Mouse (Mus musculus): ENCODE measurements around the gene Cotl1. TPM values are rescaled to one million over a fixed set of nuclear protein-coding genes. Genes with fewer than 3 reads are reported as not detected.

Cotl1 gene
- polyA plus RNA-seq, 1 experiment = 264 TPM

DNA sequence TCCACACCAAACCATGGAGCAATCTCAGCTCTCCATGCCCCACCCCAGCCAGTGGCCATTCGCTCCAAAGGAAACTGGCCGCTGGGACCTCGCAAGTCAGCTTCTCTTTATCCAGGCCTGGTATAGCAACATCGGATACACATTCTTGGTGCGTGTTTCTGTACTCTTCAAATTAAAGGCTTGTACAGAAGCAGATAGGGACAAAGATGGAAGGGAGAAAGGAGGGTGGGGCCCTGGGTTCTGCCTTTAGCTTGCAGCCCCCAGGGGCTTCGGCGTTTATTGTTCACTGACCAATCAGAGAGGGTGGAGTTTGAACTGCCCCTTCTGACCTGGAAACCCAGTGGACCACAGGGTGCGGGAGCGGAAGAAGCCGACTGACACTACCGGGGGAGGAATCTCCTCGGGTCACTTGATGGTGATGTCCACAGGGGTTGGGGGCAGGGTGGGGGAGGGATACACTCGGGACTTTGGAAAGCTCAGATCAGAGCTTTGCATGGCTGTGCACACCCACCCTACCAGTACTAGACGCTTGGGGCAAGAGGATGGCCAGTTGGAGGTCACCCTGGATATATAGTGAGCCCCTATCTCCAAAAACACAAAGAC, 824 bp downstream of the Cotl1 start:
- TF ChIP-seq POLR2A (IDR thresholded peaks at IDR 0.05; ENCODE audit: low read depth, low read length) = no peak
- TF ChIP-seq CTCF (IDR thresholded peaks at IDR 0.05; ENCODE audit: extremely low read depth, insufficient read length, insufficient replicate concordance, low read depth, low read length) = no peak
- H3K27me3 ChIP-seq (ENCODE audit: control insufficient read depth, insufficient read depth, low read length) = no peaks in the 10 kb centered on the region
- WGBS = 7% methylated on average over 14 of the region's 14 CpGs
- H3K4me1 ChIP-seq (ENCODE audit: control insufficient read depth, insufficient read depth, insufficient read length, low read length) = peaks cover 25% of the 10 kb centered on the region
- H3K4me3 ChIP-seq (ENCODE audit: low read depth, low read length) = peak overlapping the region; percentile 92
- H3K27ac ChIP-seq (ENCODE audit: insufficient read depth, low read depth, low read length) = peak overlapping the region; percentile 63
- peaks cover 2% of the 10 kb centered on the region; the same call in 1 of the 2 replicates for H3K36me3 ChIP-seq (ENCODE audit: control insufficient read depth, insufficient read depth, low read length)

DNA sequence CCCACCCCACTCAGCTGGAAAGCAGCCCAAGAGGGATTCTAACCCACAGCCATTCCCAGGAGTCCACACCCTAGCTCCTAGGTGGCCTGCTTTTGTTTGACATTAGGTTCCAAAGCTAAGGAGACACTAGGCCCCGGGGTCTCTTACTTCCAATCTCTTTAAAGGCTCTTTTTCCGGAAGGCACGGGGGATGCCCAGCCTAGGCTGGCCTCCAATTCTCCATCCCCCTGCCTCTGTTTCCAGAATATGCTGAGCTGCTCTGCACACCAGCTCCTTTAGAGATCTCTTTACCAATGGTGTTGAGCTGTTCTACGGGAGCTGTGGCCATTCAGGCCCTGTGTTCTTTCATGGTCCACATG, 1.4 kb downstream of the Cotl1 start:
- H3K4me3 ChIP-seq (ENCODE audit: low read depth, low read length) = peak overlapping the region; percentile 92
- H3K4me1 ChIP-seq (ENCODE audit: control insufficient read depth, insufficient read depth, insufficient read length, low read length) = peaks cover 30% of the 10 kb centered on the region
- H3K27ac ChIP-seq (ENCODE audit: insufficient read depth, low read depth, low read length) = peak overlapping the region; percentile 1; the same call in 1 of the 2 replicates
- no peaks in the 10 kb centered on the region for H3K27me3 ChIP-seq (ENCODE audit: control insufficient read depth, insufficient read depth, low read length)
- peaks cover 2% of the 10 kb centered on the region; the same call in 1 of the 2 replicates for H3K36me3 ChIP-seq (ENCODE audit: control insufficient read depth, insufficient read depth, low read length)
- WGBS = 35% methylated on average over 4 of the region's 4 CpGs
- TF ChIP-seq POLR2A (IDR thresholded peaks at IDR 0.05; ENCODE audit: low read depth, low read length) (no peak), CTCF (IDR thresholded peaks at IDR 0.05; ENCODE audit: extremely low read depth, insufficient read length, insufficient replicate concordance, low read depth, low read length) (no peak)

DNA sequence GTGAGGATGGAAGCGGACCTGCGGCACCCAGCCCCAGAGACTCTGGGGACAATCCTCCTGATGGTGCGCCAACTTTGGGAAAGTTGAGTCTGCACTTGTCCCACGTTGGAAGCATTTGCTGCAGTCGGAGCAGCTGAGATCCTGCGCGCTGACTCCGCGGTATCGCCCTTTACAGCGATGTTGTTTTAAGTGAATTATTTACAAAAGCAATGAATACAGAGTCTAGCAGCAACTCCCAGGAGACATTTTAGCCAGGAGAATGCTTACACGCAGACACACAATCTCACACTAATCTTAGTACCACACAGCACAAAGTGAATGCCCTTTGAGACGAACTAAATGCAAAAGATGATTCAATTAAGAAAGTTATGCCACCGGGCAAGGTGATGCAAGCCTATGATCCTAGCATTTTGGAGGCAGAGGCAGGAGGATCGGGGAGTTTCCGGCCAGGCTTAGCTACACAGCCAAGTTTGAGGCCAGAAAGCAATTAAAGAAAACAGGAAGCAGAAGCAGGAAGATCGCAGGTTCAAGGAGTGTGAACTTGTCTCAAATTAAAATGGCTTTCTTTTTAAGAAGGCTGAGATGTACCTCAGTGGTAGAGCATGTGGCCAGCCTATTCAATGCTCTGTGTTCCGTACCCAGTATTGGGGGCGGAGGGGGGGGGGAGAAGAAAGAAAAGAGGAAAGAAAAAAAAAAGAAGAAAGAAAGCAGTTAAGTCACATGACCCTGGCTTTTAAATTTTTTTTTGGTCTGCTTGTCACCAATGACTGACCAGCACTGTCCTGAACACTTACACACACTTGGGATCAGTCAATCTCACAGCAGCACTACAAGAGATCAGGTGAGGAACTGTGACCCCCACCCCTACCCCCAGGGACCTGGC, 2.0 kb downstream of the Cotl1 start:
- TF ChIP-seq POLR2A (IDR thresholded peaks at IDR 0.05; ENCODE audit: low read depth, low read length) (no peak), CTCF (IDR thresholded peaks at IDR 0.05; ENCODE audit: extremely low read depth, insufficient read length, insufficient replicate concordance, low read depth, low read length) (no peak)
- Histone ChIP-seq H3K4me3 (ENCODE audit: low read depth, low read length) (peak overlapping the region; percentile 92), H3K36me3 (ENCODE audit: control insufficient read depth, insufficient read depth, low read length) (peaks cover 2% of the 10 kb centered on the region; the same call in 1 of the 2 replicates), H3K4me1 (ENCODE audit: control insufficient read depth, insufficient read depth, insufficient read length, low read length) (peaks cover 36% of the 10 kb centered on the region), H3K27me3 (ENCODE audit: control insufficient read depth, insufficient read depth, low read length) (no peaks in the 10 kb centered on the region), H3K27ac (ENCODE audit: insufficient read depth, low read depth, low read length) (peak overlapping the region; percentile 52)
- 27% methylated on average over 19 of the region's 19 CpGs for WGBS

DNA sequence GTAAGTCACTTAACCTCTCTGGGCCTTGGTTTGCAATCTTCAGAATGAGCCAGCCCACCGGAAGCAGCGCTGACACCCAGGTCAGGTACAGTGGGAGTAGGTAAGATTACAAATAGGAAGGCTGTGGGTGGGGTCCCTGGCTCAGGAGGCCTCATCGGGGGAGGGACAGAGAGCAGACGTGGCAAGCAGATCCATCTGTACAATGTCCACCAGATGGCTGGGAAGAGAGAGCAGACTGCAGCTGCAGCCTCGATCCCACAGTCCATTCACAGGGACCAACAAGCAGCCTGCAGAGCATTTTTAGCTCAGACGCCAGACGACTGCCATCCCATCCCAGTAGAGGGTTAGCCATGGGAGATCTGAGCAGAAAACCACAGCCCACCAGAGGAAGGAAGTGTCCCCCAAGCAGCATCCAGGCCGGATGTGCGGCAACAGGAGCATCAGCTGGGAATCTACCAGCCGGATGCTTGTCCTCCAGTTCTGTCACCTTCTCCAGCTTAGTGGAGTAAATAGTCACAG, 2.7 kb downstream of the Cotl1 start:
- Histone ChIP-seq H3K27ac (ENCODE audit: insufficient read depth, low read depth, low read length) (peak overlapping the region; percentile 52; the same call in 1 of the 2 replicates), H3K4me1 (ENCODE audit: control insufficient read depth, insufficient read depth, insufficient read length, low read length) (peaks cover 40% of the 10 kb centered on the region), H3K4me3 (ENCODE audit: low read depth, low read length) (peak overlapping the region; percentile 53), H3K36me3 (ENCODE audit: control insufficient read depth, insufficient read depth, low read length) (peaks cover 2% of the 10 kb centered on the region; the same call in 1 of the 2 replicates), H3K27me3 (ENCODE audit: control insufficient read depth, insufficient read depth, low read length) (no peaks in the 10 kb centered on the region)
- WGBS = 23% methylated on average over 10 of the region's 10 CpGs
- TF ChIP-seq CTCF (IDR thresholded peaks at IDR 0.05; ENCODE audit: extremely low read depth, insufficient read length, insufficient replicate concordance, low read depth, low read length) (no peak), POLR2A (IDR thresholded peaks at IDR 0.05; ENCODE audit: low read depth, low read length) (no peak)

DNA sequence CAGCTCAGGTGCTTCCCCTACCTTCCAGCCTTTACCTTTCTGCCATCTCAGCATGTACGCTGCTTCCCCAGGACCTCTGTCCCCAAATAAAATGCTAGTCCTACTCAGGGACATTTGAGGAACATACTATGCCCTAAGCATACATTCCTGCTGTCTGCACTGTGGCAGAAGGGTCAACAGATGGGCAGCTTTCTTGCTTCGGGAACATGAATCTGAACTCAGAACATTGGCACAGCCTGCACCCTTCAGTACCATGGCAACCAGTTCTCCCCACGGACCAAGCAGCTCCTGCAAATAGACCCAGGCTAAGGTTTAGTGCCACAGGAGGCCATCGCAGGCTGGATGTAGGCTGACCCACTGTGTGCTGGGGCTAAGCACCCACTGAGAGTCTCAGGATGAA, 3.5 kb downstream of the Cotl1 start:
- Histone ChIP-seq H3K4me3 (ENCODE audit: low read depth, low read length) (no peak overlapping the region), H3K27ac (ENCODE audit: insufficient read depth, low read depth, low read length) (no peak overlapping the region), H3K27me3 (ENCODE audit: control insufficient read depth, insufficient read depth, low read length) (no peaks in the 10 kb centered on the region), H3K4me1 (ENCODE audit: control insufficient read depth, insufficient read depth, insufficient read length, low read length) (peaks cover 48% of the 10 kb centered on the region), H3K36me3 (ENCODE audit: control insufficient read depth, insufficient read depth, low read length) (peaks cover 2% of the 10 kb centered on the region; the same call in 1 of the 2 replicates)
- 80% methylated on average over 4 of the region's 4 CpGs for whole genome bisulfite sequencing
- TF ChIP-seq POLR2A (IDR thresholded peaks at IDR 0.05; ENCODE audit: low read depth, low read length) (no peak), CTCF (IDR thresholded peaks at IDR 0.05; ENCODE audit: extremely low read depth, insufficient read length, insufficient replicate concordance, low read depth, low read length) (no peak)

DNA sequence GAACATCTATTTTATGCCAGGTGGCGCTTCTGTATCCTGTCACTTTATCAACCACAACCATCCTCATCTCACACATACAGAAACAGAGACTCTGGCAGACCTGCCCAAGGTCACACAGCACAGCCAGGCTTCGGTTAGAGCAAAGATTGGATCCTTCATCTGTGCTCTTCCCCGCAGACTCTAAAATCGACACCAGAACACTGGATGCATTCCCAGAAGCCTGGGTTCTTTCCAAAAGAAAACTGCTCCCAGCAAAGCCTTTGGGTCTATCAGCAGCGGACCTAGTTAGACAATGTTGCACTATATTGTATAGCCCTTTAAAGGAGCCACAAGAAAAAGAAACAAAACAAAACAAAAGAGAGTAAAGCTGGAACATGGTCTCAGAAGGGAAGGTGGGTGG, 5.1 kb downstream of the Cotl1 start:
- Histone ChIP-seq H3K27ac (ENCODE audit: insufficient read depth, low read depth, low read length) (no peak overlapping the region), H3K4me1 (ENCODE audit: control insufficient read depth, insufficient read depth, insufficient read length, low read length) (peaks cover 59% of the 10 kb centered on the region), H3K27me3 (ENCODE audit: control insufficient read depth, insufficient read depth, low read length) (no peaks in the 10 kb centered on the region), H3K4me3 (ENCODE audit: low read depth, low read length) (no peak overlapping the region), H3K36me3 (ENCODE audit: control insufficient read depth, insufficient read depth, low read length) (peaks cover 2% of the 10 kb centered on the region; the same call in 1 of the 2 replicates)
- WGBS = 73% methylated on average over 5 of the region's 5 CpGs
- TF ChIP-seq CTCF (IDR thresholded peaks at IDR 0.05; ENCODE audit: extremely low read depth, insufficient read length, insufficient replicate concordance, low read depth, low read length) (no peak), POLR2A (IDR thresholded peaks at IDR 0.05; ENCODE audit: low read depth, low read length) (no peak)

DNA sequence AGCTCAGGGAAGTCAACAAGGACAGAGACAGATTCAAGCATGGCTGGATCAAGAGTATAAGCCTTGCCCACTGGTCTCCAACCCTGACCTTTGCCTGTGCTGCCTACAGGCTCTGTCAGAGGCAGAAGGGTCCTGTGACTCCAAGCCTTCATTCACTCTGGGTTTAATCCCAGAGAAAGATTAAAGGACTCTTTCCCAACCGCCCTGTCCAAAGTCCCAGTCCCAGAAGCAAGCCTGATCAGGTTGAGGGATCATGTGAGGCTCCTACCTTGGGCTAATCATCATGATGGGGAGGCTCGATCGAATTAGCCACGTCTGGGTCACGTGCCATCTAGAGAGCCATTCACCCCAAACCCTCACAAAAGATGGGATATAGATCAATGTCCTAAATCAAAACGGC, 5.7 kb downstream of the Cotl1 start:
- no peak overlapping the region for H3K4me3 ChIP-seq (ENCODE audit: low read depth, low read length)
- H3K27me3 ChIP-seq (ENCODE audit: control insufficient read depth, insufficient read depth, low read length) = no peaks in the 10 kb centered on the region
- H3K4me1 ChIP-seq (ENCODE audit: control insufficient read depth, insufficient read depth, insufficient read length, low read length) = peaks cover 59% of the 10 kb centered on the region
- H3K27ac ChIP-seq (ENCODE audit: insufficient read depth, low read depth, low read length) = peak overlapping the region; percentile 29; the same call in 1 of the 2 replicates
- WGBS = 42% methylated on average over 6 of the region's 6 CpGs
- TF ChIP-seq POLR2A (IDR thresholded peaks at IDR 0.05; ENCODE audit: low read depth, low read length) (no peak), CTCF (IDR thresholded peaks at IDR 0.05; ENCODE audit: extremely low read depth, insufficient read length, insufficient replicate concordance, low read depth, low read length) (no peak)
- peaks cover 2% of the 10 kb centered on the region; the same call in 1 of the 2 replicates for H3K36me3 ChIP-seq (ENCODE audit: control insufficient read depth, insufficient read depth, low read length)

All from small intestine, adult 2 months (tissue).